Mouse (Mus musculus) MEL (cell line): ENCODE results near the gene Chd1. TPM values are rescaled to one million over a fixed set of nuclear protein-coding genes. Genes with fewer than 3 reads are reported as not detected.

Experiments used
- DNase-seq: peaks from one replicate; pipeline ENCODE4 v3.0.0; 2011; ENCODE audit warnings: low read depth, low spot score
- H3K27ac ChIP-seq: 2 replicates; pipeline ENCODE4 v1.5.1; 2012; ENCODE audit warnings: low read depth, mild to moderate bottlenecking, control low read depth, low read length, moderate library complexity; ENCODE audit not compliant: control insufficient read depth
- H3K27me3 ChIP-seq, 2 experiments: fragments of 150-350 bp in 1 of 2; sonication (generic) in 1 of 2; 2 replicates each; pipeline ENCODE4 v1.6.1; 2012; ENCODE audit warnings: low read length in 2 of 2, mild to moderate bottlenecking in 2 of 2, improper control_type of control experiment in 1 of 2, moderate library complexity in 1 of 2; ENCODE audit not compliant: insufficient read depth in 2 of 2, control insufficient read depth in 1 of 2
- H3K36me3 ChIP-seq, 2 experiments: 2 replicates each; pipeline ENCODE4 v1.6.1; 2012 to 2014; ENCODE audit warnings: low read length in 2 of 2, improper control_type of control experiment in 1 of 2, inconsistent platforms in 1 of 2, mild to moderate bottlenecking in 1 of 2; ENCODE audit not compliant: insufficient read depth in 2 of 2, control insufficient read depth in 1 of 2
- H3K4me1 ChIP-seq, 2 experiments: fragments of 150-350 bp in 1 of 2; sonication (generic) in 1 of 2; 2 replicates each; pipeline ENCODE4 v1.6.1; 2012; ENCODE audit warnings: low read length in 2 of 2, improper control_type of control experiment in 1 of 2, mild to moderate bottlenecking in 1 of 2; ENCODE audit not compliant: insufficient read depth in 2 of 2, control insufficient read depth in 1 of 2
- H3K4me3 ChIP-seq, 2 experiments: fragments of 150-350 bp in 1 of 2; sonication (generic) in 1 of 2; 2 replicates each; pipeline ENCODE4 v1.5.1; 2012; ENCODE audit warnings: low read depth in 2 of 2, low read length in 2 of 2, mild to moderate bottlenecking in 2 of 2, moderate library complexity in 2 of 2, control low read depth in 1 of 2, improper control_type of control experiment in 1 of 2; ENCODE audit not compliant: control insufficient read depth in 1 of 2, insufficient read depth in 1 of 2
- H3K79me2 ChIP-seq: 2 replicates; pipeline ENCODE4 v1.6.1; 2012; ENCODE audit warnings: mild to moderate bottlenecking, low read length, moderate library complexity; ENCODE audit not compliant: control insufficient read depth, poor library complexity, insufficient read depth
- H3K9ac ChIP-seq: 2 replicates; pipeline ENCODE4 v1.6.1; 2012; ENCODE audit warnings: low read depth, mild to moderate bottlenecking, control low read depth, low read length, moderate library complexity; ENCODE audit not compliant: control insufficient read depth, poor library complexity, severe bottlenecking
- H3K9me3 ChIP-seq: fragments of 150-350 bp; sonication (generic); replicated peaks from 2 replicates; pipeline ENCODE4 v1.6.1; 2012; ENCODE audit warnings: mild to moderate bottlenecking, low read length, improper control_type of control experiment, moderate library complexity; ENCODE audit not compliant: insufficient read depth
- BHLHE40 ChIP-seq: IDR thresholded peaks from 2 replicates; pipeline ENCODE4 v1.6.1; 2012; ENCODE audit warnings: low read depth, mild to moderate bottlenecking, inconsistent platforms, low read length, improper control_type of control experiment, borderline replicate concordance
- CHD2 ChIP-seq: IDR thresholded peaks from 2 replicates; pipeline ENCODE4 v1.6.1; 2011; ENCODE audit warnings: low read length, improper control_type of control experiment
- E2F4 ChIP-seq: IDR thresholded peaks from 2 replicates; pipeline ENCODE4 v1.6.1; 2011; ENCODE audit warnings: low read depth, low read length, improper control_type of control experiment, borderline replicate concordance
- ELF1 ChIP-seq: IDR thresholded peaks from 2 replicates; pipeline ENCODE4 v1.6.1; 2014; ENCODE audit warnings: low read depth, mild to moderate bottlenecking, inconsistent platforms, low read length, improper control_type of control experiment, moderate library complexity
- ETS1 ChIP-seq: IDR thresholded peaks from 2 replicates; pipeline ENCODE4 v1.6.1; 2012; ENCODE audit warnings: low read depth, mild to moderate bottlenecking, inconsistent platforms, low read length, improper control_type of control experiment, moderate library complexity
- GATA1 ChIP-seq: IDR thresholded peaks from 2 replicates; pipeline ENCODE4 v1.6.1; 2011; ENCODE audit warnings: low read depth, low read length, improper control_type of control experiment
- HCFC1 ChIP-seq: IDR thresholded peaks from 2 replicates; pipeline ENCODE4 v1.6.1; 2012; ENCODE audit warnings: low read depth, mild to moderate bottlenecking, inconsistent platforms, low read length, improper control_type of control experiment, moderate library complexity
- JUND ChIP-seq: IDR thresholded peaks from 2 replicates; pipeline ENCODE4 v1.6.1; 2011; ENCODE audit warnings: low read depth, mild to moderate bottlenecking, improper control_type of control experiment, low read length
- KAT2A ChIP-seq: conservative IDR thresholded peaks from 2 replicates; pipeline ENCODE4 v1.6.1; 2012; ENCODE audit warnings: low read depth, low read length, improper control_type of control experiment, inconsistent platforms
- MAFK ChIP-seq: IDR thresholded peaks from 2 replicates; pipeline ENCODE4 v1.6.1; 2011; ENCODE audit warnings: low read depth, mild to moderate bottlenecking, low read length, improper control_type of control experiment, borderline replicate concordance
- MEF2A ChIP-seq: IDR thresholded peaks from 2 replicates; pipeline ENCODE4 v1.6.1; 2014; ENCODE audit warnings: low read depth, mild to moderate bottlenecking, inconsistent platforms, low read length, improper control_type of control experiment; ENCODE audit not compliant: poor library complexity, insufficient replicate concordance, severe bottlenecking; ENCODE audit errors: extremely low read depth
- MXI1 ChIP-seq: IDR thresholded peaks from 2 replicates; pipeline ENCODE4 v1.6.1; 2011; ENCODE audit warnings: mild to moderate bottlenecking, low read depth, low read length, improper control_type of control experiment
- MYB ChIP-seq: IDR thresholded peaks from 2 replicates; pipeline ENCODE4 v1.6.1; 2011; ENCODE audit warnings: mild to moderate bottlenecking, low read depth, low read length, improper control_type of control experiment
- MYC ChIP-seq: IDR thresholded peaks from 2 replicates; pipeline ENCODE4 v1.6.1; 2011; ENCODE audit warnings: low read depth, mild to moderate bottlenecking, low read length, improper control_type of control experiment, moderate library complexity
- NELFE ChIP-seq: IDR thresholded peaks from 2 replicates; pipeline ENCODE4 v1.6.1; 2011; ENCODE audit warnings: low read depth, low read length, improper control_type of control experiment
- POLR2A ChIP-seq, 2 experiments: IDR thresholded peaks; 2 replicates each; pipeline ENCODE4 v1.6.1; 2011 to 2012; ENCODE audit warnings: low read length in 2 of 2, mild to moderate bottlenecking in 2 of 2, control low read depth in 1 of 2, improper control_type of control experiment in 1 of 2, low read depth in 1 of 2, moderate library complexity in 1 of 2; ENCODE audit not compliant: control insufficient read depth in 1 of 2, insufficient read depth in 1 of 2, poor library complexity in 1 of 2
- POLR2AphosphoS5 ChIP-seq: IDR thresholded peaks from 2 replicates; pipeline ENCODE4 v1.6.1; 2012; ENCODE audit warnings: low read depth, borderline replicate concordance, mild to moderate bottlenecking, inconsistent platforms, low read length, moderate library complexity, mixed read lengths
- RAD21 ChIP-seq: IDR thresholded peaks from 2 replicates; pipeline ENCODE4 v1.6.1; 2011; ENCODE audit warnings: mild to moderate bottlenecking, low read depth, low read length, improper control_type of control experiment
- RCOR1 ChIP-seq: IDR thresholded peaks from 2 replicates; pipeline ENCODE4 v1.6.1; 2012; ENCODE audit warnings: low read depth, mild to moderate bottlenecking, inconsistent platforms, low read length, improper control_type of control experiment
- SIN3A ChIP-seq: IDR thresholded peaks from 2 replicates; pipeline ENCODE4 v1.6.1; 2012; ENCODE audit warnings: low read length, improper control_type of control experiment, inconsistent platforms
- SMC3 ChIP-seq: IDR thresholded peaks from 2 replicates; pipeline ENCODE4 v1.6.1; 2011; ENCODE audit warnings: low read depth, low read length, improper control_type of control experiment
- TAL1 ChIP-seq: IDR thresholded peaks from 2 replicates; pipeline ENCODE4 v1.6.1; 2012; ENCODE audit warnings: mild to moderate bottlenecking, inconsistent platforms, low read length, moderate library complexity, mixed read lengths
- TBP ChIP-seq: IDR thresholded peaks from 2 replicates; pipeline ENCODE4 v1.8.0; 2011; ENCODE audit warnings: low read depth, low read length, improper control_type of control experiment
- TCF12 ChIP-seq: IDR thresholded peaks from 2 replicates; pipeline ENCODE4 v1.6.1; 2014; ENCODE audit warnings: low read depth, mild to moderate bottlenecking, inconsistent platforms, low read length, improper control_type of control experiment, moderate library complexity
- ZMIZ1 ChIP-seq: IDR thresholded peaks from 2 replicates; pipeline ENCODE4 v1.6.1; 2012; ENCODE audit warnings: low read depth, mild to moderate bottlenecking, inconsistent platforms, low read length, improper control_type of control experiment, moderate library complexity
- ZNF384 ChIP-seq: IDR thresholded peaks from 2 replicates; pipeline ENCODE4 v1.6.1; 2012; ENCODE audit warnings: low read depth, mild to moderate bottlenecking, inconsistent platforms, low read length, improper control_type of control experiment
- polyA plus RNA-seq, 2 experiments: library from polyadenylated mRNA; stranded (reverse) in 1 of 2; unstranded in 1 of 2; fragments of >175 nt in 1 of 2; fragments of >200 nt in 1 of 2; gene quantifications; 2 replicates each; pipeline versions ENCODE4 v1.2.1 to v1.2.4; 2012; ENCODE audit warnings: low replicate concordance in 2 of 2, low read depth in 1 of 2; ENCODE audit not compliant: insufficient read length in 2 of 2, insufficient read depth in 1 of 2, missing spikeins in 1 of 2
- total RNA-seq: library from RNA; depleted of rRNA; stranded (reverse); fragments of 300-350 nt; gene quantifications from 2 replicates; pipeline ENCODE4 v1.2.3, GENCODE M21; 2012

The Chd1 gene
- total and polyA plus RNA-seq, 3 experiments, result 31.1 to 164 (median 48.8) TPM

DNA sequence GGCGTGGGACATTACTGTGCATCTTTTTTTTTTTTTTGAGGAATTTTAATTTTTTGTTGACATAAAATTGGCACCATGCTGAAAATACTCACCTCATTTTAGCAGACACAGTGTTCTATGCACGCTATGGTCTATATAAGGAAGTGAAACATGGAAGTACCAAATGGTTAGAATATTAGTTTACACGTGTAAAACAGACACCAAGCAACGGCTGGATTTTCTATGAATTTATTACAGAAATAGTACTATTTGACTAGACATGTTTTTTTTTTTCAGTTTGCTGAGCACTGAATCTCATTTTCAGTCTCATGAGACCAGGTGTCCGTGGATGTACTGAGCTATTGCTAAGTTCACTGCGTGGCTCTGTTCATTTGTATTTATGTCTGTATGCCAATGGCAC, 69.2 kb downstream of the Chd1 start:
- H3K36me3 ChIP-seq, result peaks cover 2 to 6% of the 10 kb centered on the region in 2 experiments; a peak in 3 of 4 replicates
- no peak for DNase-seq
- no peak for TF ChIP-seq TCF12
- no peak for TF ChIP-seq ETS1
- TF ChIP-seq JUND, result no peak
- TF ChIP-seq POLR2AphosphoS5, result no peak
- no peak for TF ChIP-seq MAFK
- TF ChIP-seq HCFC1, result no peak
- TF ChIP-seq TBP, result no peak
- TF ChIP-seq ZNF384, result no peak
- no peak for TF ChIP-seq TAL1
- TF ChIP-seq ELF1, result no peak
- TF ChIP-seq POLR2A (IDR thresholded peaks at IDR 0.05; ENCODE audit: control insufficient read depth in 1 of 2, insufficient read depth in 1 of 2, low read depth in 1 of 2, low read length in 2 of 2, poor library complexity in 1 of 2), result no peak
- no peak for TF ChIP-seq MEF2A
- no peak for TF ChIP-seq MYB
- TF ChIP-seq BHLHE40, result no peak
- TF ChIP-seq CHD2, result no peak
- TF ChIP-seq SIN3A, result no peak
- H3K9ac ChIP-seq, result no peak overlapping the region
- no peaks in the 10 kb centered on the region for H3K4me1 ChIP-seq
- no peak overlapping the region for H3K4me3 ChIP-seq
- H3K9me3 ChIP-seq, result no peaks in the 10 kb centered on the region
- no peaks in the 10 kb centered on the region for H3K27me3 ChIP-seq
- H3K79me2 ChIP-seq, result no peaks in the 10 kb centered on the region
- H3K27ac ChIP-seq, result no peak overlapping the region

DNA sequence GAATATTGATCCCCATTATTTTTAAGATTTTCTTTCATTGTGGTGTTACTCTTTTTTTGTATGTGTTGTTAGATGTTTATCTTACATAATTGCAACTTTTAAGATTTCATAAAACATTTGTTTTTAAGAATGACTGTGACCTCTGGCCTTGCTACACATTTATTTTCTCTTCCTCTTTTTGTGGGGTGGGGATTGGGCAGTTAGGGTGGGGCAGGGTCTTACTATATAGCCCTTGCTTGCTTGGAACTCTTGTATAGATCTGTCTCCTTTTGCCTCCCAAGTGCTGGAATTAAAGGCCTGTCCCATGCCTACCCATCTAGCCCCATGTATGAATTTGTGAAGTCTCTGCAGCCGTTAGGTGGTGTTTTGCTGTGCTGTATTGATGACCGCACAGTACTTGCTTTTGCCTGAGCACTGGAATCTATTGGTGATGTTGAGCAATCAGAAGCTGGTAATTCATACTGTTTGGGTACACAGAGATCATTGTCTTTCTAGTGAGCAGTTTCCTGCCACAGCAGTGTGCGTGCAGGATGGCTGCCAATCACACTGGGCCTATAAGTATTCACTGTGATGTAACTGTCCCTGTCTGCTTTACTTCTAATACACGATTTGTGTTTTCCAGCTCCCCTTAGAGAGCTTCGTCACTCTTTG, 69.9 kb downstream of the Chd1 start:
- H3K27me3 ChIP-seq, result no peaks in the 10 kb centered on the region
- H3K4me1 ChIP-seq, result no peaks in the 10 kb centered on the region
- DNase-seq, result no peak
- H3K79me2 ChIP-seq, result no peaks in the 10 kb centered on the region
- no peaks in the 10 kb centered on the region for H3K9me3 ChIP-seq
- TF ChIP-seq E2F4, result no peak
- no peak for TF ChIP-seq ZMIZ1
- TF ChIP-seq GATA1, result no peak
- TF ChIP-seq POLR2A (IDR thresholded peaks at IDR 0.05; ENCODE audit: control insufficient read depth in 1 of 2, insufficient read depth in 1 of 2, low read depth in 1 of 2, low read length in 2 of 2, poor library complexity in 1 of 2), result no peak
- TF ChIP-seq RCOR1, result no peak
- no peak for TF ChIP-seq ETS1
- no peak for TF ChIP-seq TCF12
- TF ChIP-seq BHLHE40, result no peak
- no peak for TF ChIP-seq TAL1
- no peak for TF ChIP-seq MXI1
- no peak for TF ChIP-seq SMC3
- TF ChIP-seq KAT2A, result no peak
- no peak for TF ChIP-seq TBP
- no peak for TF ChIP-seq MYC
- no peak for TF ChIP-seq NELFE
- TF ChIP-seq RAD21, result no peak
- no peak for TF ChIP-seq CHD2
- TF ChIP-seq SIN3A, result no peak
- no peak overlapping the region for H3K9ac ChIP-seq
- no peak overlapping the region for H3K4me3 ChIP-seq
- H3K27ac ChIP-seq, result no peak overlapping the region
- H3K36me3 ChIP-seq, result peaks cover 2 to 3% of the 10 kb centered on the region in 2 experiments; a peak in 3 of 4 replicates
